Mouse (Mus musculus): Measurements from ENCODE around the gene Wnt8b. TPM values are rescaled to one million over a fixed set of nuclear protein-coding genes. Genes with fewer than 3 reads are reported as not detected.

Wnt8b gene
- total RNA-seq, 1 experiment: 0.27 TPM

GRCm38 (mm10) chr19:44537416-44537815 lies 44.1 kb downstream of the Wnt8b start:
- H3K9me3 ChIP-seq (ENCODE audit: control insufficient read depth, insufficient read depth, low read depth, low read length): no peaks in the 10 kb centered on the region
- no peak for DNase-seq (ENCODE audit: low read depth, low spot score)
- no peak overlapping the region for H3K9ac ChIP-seq (ENCODE audit: insufficient read depth, low read depth, low read length, poor library complexity, severe bottlenecking)
- no peak overlapping the region for H3K4me3 ChIP-seq (ENCODE audit: insufficient read depth in 1 of 2, low read depth in 1 of 2, low read length in 2 of 2, poor library complexity in 1 of 2, severe bottlenecking in 1 of 2)
- no peak overlapping the region for H3K27ac ChIP-seq (ENCODE audit: insufficient read depth, low read depth, low read length, poor library complexity, severe bottlenecking)
- H3K36me3 ChIP-seq (ENCODE audit: control insufficient read depth, insufficient read depth, low read length, poor library complexity, severe bottlenecking): no peaks in the 10 kb centered on the region; the same call in 1 of the 2 replicates
- no peaks in the 10 kb centered on the region; a peak in 1 of 4 replicates for H3K4me1 ChIP-seq (ENCODE audit: control insufficient read depth in 2 of 2, insufficient read depth in 2 of 2, low read length in 2 of 2, poor library complexity in 1 of 2)
- TF ChIP-seq ZC3H11A (IDR thresholded peaks at IDR 0.05; ENCODE audit: borderline replicate concordance, low read depth, low read length) (no peak), ZNF384 (IDR thresholded peaks at IDR 0.05; ENCODE audit: low read depth, low read length) (no peak), MAFK (IDR thresholded peaks at IDR 0.05; ENCODE audit: insufficient read depth, low read depth, low read length) (no peak), CHD2 (IDR thresholded peaks at IDR 0.05; ENCODE audit: low read depth, low read length) (no peak), HCFC1 (IDR thresholded peaks at IDR 0.05; ENCODE audit: borderline replicate concordance, insufficient read depth, low read length) (no peak)
- in situ Hi-C loops (cut with MboI; ENCODE audit: low sequenced_read_pairs in 2 of 2, unreplicated experiment in 2 of 2): no loop called here

DNA sequence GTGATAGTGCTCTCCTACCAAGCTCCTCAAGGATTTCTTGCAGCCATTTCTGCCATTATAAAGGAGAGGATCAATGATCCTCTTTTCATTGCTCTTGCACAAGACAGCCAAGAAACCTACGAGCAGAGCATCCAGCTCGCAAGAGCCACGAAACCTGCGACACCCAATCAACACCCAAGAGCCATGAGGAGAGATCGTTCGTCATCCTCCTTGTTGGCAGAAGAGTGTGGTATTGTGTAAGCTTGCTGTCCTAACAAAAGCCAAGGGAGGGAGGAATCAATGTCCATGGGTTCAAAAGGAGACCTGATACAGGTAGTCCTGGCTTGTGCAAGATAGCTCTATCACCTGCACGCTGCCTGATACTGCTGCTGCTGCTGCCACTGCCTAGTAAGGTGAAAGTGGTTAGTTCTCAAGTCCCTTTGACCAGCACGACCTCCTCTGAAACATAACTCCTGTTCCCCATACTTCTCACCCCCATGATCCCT lies 49.5 kb downstream of the Wnt8b start:
- Histone ChIP-seq H3K4me3 (ENCODE audit: insufficient read depth in 1 of 2, low read depth in 1 of 2, low read length in 2 of 2, poor library complexity in 1 of 2, severe bottlenecking in 1 of 2) (no peak overlapping the region), H3K4me1 (ENCODE audit: control insufficient read depth in 2 of 2, insufficient read depth in 2 of 2, low read length in 2 of 2, poor library complexity in 1 of 2) (no peaks in the 10 kb centered on the region), H3K9me3 (ENCODE audit: control insufficient read depth, insufficient read depth, low read depth, low read length) (no peaks in the 10 kb centered on the region), H3K27ac (ENCODE audit: insufficient read depth, low read depth, low read length, poor library complexity, severe bottlenecking) (no peak overlapping the region), H3K36me3 (ENCODE audit: control insufficient read depth, insufficient read depth, low read length, poor library complexity, severe bottlenecking) (no peaks in the 10 kb centered on the region), H3K9ac (ENCODE audit: insufficient read depth, low read depth, low read length, poor library complexity, severe bottlenecking) (no peak overlapping the region)
- TF ChIP-seq ZC3H11A (IDR thresholded peaks at IDR 0.05; ENCODE audit: borderline replicate concordance, low read depth, low read length) (no peak), ZNF384 (IDR thresholded peaks at IDR 0.05; ENCODE audit: low read depth, low read length) (no peak), MAFK (IDR thresholded peaks at IDR 0.05; ENCODE audit: insufficient read depth, low read depth, low read length) (no peak), HCFC1 (IDR thresholded peaks at IDR 0.05; ENCODE audit: borderline replicate concordance, insufficient read depth, low read length) (no peak), CHD2 (IDR thresholded peaks at IDR 0.05; ENCODE audit: low read depth, low read length) (no peak)
- in situ Hi-C loops (cut with MboI; ENCODE audit: low sequenced_read_pairs in 2 of 2, unreplicated experiment in 2 of 2): no loop called here
- DNase-seq (ENCODE audit: low read depth, low spot score): no peak

DNA sequence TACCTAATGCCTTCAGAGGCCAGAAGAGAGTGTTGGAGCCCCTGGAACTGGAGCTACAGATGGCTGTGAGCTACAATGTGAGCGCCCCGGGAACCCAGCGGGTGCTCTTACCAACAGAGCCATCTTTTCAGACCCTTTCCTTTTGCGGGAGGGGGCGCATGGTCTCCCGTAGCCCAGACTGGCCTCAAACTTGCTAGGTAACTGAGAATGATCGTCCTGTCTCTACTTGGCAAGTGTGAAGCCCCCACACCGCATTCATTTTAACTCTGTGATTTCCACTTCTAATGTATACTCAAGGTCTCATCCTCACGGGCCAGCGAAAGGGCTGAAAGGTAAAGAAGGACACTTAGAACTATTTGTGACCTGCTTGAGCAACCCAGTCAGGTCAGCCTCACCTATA lies 51.1 kb downstream of the Wnt8b start:
- no peak for TF ChIP-seq CHD2 (IDR thresholded peaks at IDR 0.05; ENCODE audit: low read depth, low read length)
- no peak for TF ChIP-seq ZC3H11A (IDR thresholded peaks at IDR 0.05; ENCODE audit: borderline replicate concordance, low read depth, low read length)
- TF ChIP-seq HCFC1 (IDR thresholded peaks at IDR 0.05; ENCODE audit: borderline replicate concordance, insufficient read depth, low read length): no peak
- no peak for TF ChIP-seq ZNF384 (IDR thresholded peaks at IDR 0.05; ENCODE audit: low read depth, low read length)
- TF ChIP-seq MAFK (IDR thresholded peaks at IDR 0.05; ENCODE audit: insufficient read depth, low read depth, low read length): no peak
- no peak for DNase-seq (ENCODE audit: low read depth, low spot score)
- in situ Hi-C loops (cut with MboI; ENCODE audit: low sequenced_read_pairs in 2 of 2, unreplicated experiment in 2 of 2): no loop called here
- no peak overlapping the region for H3K9ac ChIP-seq (ENCODE audit: insufficient read depth, low read depth, low read length, poor library complexity, severe bottlenecking)
- no peak overlapping the region for H3K27ac ChIP-seq (ENCODE audit: insufficient read depth, low read depth, low read length, poor library complexity, severe bottlenecking)
- H3K4me3 ChIP-seq (ENCODE audit: insufficient read depth in 1 of 2, low read depth in 1 of 2, low read length in 2 of 2, poor library complexity in 1 of 2, severe bottlenecking in 1 of 2): no peak overlapping the region
- H3K4me1 ChIP-seq (ENCODE audit: control insufficient read depth in 2 of 2, insufficient read depth in 2 of 2, low read length in 2 of 2, poor library complexity in 1 of 2): no peaks in the 10 kb centered on the region
- H3K9me3 ChIP-seq (ENCODE audit: control insufficient read depth, insufficient read depth, low read depth, low read length): no peaks in the 10 kb centered on the region
- H3K36me3 ChIP-seq (ENCODE audit: control insufficient read depth, insufficient read depth, low read length, poor library complexity, severe bottlenecking): no peaks in the 10 kb centered on the region

DNA sequence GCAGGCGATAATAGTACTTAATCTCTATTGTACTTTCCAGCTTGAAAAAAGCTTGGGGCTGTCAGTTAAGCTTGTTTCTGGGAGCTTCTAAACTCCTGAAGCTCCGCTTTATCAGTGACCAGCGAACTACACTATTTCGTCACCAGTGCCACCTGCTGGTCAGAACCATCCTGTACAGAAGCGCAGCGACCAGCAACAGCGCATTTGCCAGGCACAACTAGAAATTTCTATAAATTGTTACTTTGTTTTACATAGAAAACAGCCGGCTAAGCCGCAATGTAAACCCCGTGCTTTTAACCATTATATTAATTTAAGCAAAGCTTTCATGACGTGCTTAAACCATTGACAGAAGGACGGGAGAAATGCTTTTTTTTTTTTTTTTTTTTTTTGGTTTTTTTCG lies 51.5 kb downstream of the Wnt8b start:
- no peak overlapping the region for H3K9ac ChIP-seq (ENCODE audit: insufficient read depth, low read depth, low read length, poor library complexity, severe bottlenecking)
- TF ChIP-seq ZC3H11A (IDR thresholded peaks at IDR 0.05; ENCODE audit: borderline replicate concordance, low read depth, low read length): no peak
- TF ChIP-seq MAFK (IDR thresholded peaks at IDR 0.05; ENCODE audit: insufficient read depth, low read depth, low read length): no peak
- no peak for TF ChIP-seq CHD2 (IDR thresholded peaks at IDR 0.05; ENCODE audit: low read depth, low read length)
- TF ChIP-seq ZNF384 (IDR thresholded peaks at IDR 0.05; ENCODE audit: low read depth, low read length): no peak
- no peak for TF ChIP-seq HCFC1 (IDR thresholded peaks at IDR 0.05; ENCODE audit: borderline replicate concordance, insufficient read depth, low read length)
- in situ Hi-C loops (cut with MboI; ENCODE audit: low sequenced_read_pairs in 2 of 2, unreplicated experiment in 2 of 2): no loop called here
- H3K4me3 ChIP-seq (ENCODE audit: insufficient read depth in 1 of 2, low read depth in 1 of 2, low read length in 2 of 2, poor library complexity in 1 of 2, severe bottlenecking in 1 of 2): peak overlapping the region in 1 of 2 experiments; percentile 91; a peak in 1 of 4 replicates
- H3K9me3 ChIP-seq (ENCODE audit: control insufficient read depth, insufficient read depth, low read depth, low read length): no peaks in the 10 kb centered on the region
- no peak overlapping the region for H3K27ac ChIP-seq (ENCODE audit: insufficient read depth, low read depth, low read length, poor library complexity, severe bottlenecking)
- peaks cover under 1% of the 10 kb centered on the region; the same call in 1 of the 2 replicates for H3K36me3 ChIP-seq (ENCODE audit: control insufficient read depth, insufficient read depth, low read length, poor library complexity, severe bottlenecking)
- no peaks in the 10 kb centered on the region for H3K4me1 ChIP-seq (ENCODE audit: control insufficient read depth in 2 of 2, insufficient read depth in 2 of 2, low read length in 2 of 2, poor library complexity in 1 of 2)
- peak; percentile 68 for DNase-seq (ENCODE audit: low read depth, low spot score)

Data from ES-E14 (cell line).